Mouse (Mus musculus): ENCODE results near the gene Cwh43. TPM values are rescaled to one million over a fixed set of nuclear protein-coding genes. Genes with fewer than 3 reads are reported as not detected.
A peak's percentile ranks its signal among the peaks of the same experiment; 100 is the strongest.
"Not testable (repeated sequence)": the region's sequence is repeated elsewhere in the genome, so short reads cannot be mapped to it uniquely, and the experiment has no call there.

The Cwh43 gene
- polyA plus RNA-seq, 1 experiment from 2014 or later: 0.09 TPM

DNA sequence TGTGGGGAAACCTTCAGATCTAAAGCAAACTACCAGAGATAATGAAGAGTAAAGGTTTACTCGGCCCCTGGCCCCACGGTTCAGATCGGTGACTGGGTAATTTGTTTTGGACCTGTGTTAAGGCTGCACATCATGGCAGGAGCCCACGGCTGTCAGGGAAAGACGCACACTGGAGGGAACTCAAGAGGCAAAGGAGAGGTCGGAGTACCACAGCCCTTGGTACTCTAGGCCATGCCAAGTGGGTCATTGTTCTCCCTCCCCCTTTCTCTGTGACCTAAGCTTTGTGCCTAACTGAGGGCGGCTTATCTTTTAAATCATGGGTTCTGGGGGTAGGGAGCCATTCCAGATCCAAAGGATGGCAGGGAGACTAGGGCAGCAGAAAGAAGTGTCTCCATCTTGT is 75.5 kb downstream of the Cwh43 start:
- H3K9ac ChIP-seq (ENCODE audit: low read length): no peak overlapping the region
- 84% methylated on average over 7 of the region's 7 CpGs for WGBS
- no peak for DNase-seq (ENCODE audit: low spot score)
- no peak for ATAC-seq (replicated peaks; ENCODE audit: low FRiP score, low TSS enrichment, low read depth)
- no peaks in the 10 kb centered on the region for H3K36me3 ChIP-seq (ENCODE audit: control insufficient read depth, insufficient read depth, low read length)
- no peak overlapping the region for H3K27ac ChIP-seq (ENCODE audit: low read depth)
- no peak overlapping the region for H3K4me2 ChIP-seq (ENCODE audit: low read length)
- no peaks in the 10 kb centered on the region for H3K27me3 ChIP-seq (replicated peaks; ENCODE audit: control insufficient read depth, insufficient read depth, low read length)
- H3K9me3 ChIP-seq (ENCODE audit: control insufficient read depth, low read length): no peaks in the 10 kb centered on the region
- H3K4me3 ChIP-seq (ENCODE audit: low read depth, low read length): no peak overlapping the region
- no peaks in the 10 kb centered on the region for H3K4me1 ChIP-seq (replicated peaks; ENCODE audit: control insufficient read depth, insufficient read depth, low read length)

DNA sequence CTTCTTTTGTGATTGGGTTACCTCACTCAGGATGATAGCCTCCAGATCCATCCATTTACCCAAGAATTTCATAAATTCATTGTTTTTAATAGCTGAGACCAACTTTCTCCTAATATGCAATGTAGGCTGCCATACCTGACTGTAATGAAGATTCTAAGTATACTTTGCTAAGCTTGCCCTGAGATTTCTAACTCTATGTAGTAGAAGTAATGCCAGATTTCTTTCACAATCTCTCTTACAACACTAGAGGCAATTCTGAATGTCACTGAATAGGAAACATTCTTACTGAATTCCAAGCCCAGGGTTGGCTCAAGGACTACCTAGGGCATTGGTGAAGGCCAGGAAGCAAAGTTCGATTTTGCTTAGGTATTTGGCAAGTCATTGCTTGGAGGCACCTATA is 76.5 kb downstream of the Cwh43 start:
- ATAC-seq (replicated peaks; ENCODE audit: low FRiP score, low TSS enrichment, low read depth); H3K9ac ChIP-seq (ENCODE audit: low read length); DNase-seq (ENCODE audit: low spot score); H3K27ac ChIP-seq (ENCODE audit: low read depth); H3K27me3 ChIP-seq (replicated peaks; ENCODE audit: control insufficient read depth, insufficient read depth, low read length); H3K9me3 ChIP-seq (ENCODE audit: control insufficient read depth, low read length); H3K4me3 ChIP-seq (ENCODE audit: low read depth, low read length); H3K36me3 ChIP-seq (ENCODE audit: control insufficient read depth, insufficient read depth, low read length); H3K4me1 ChIP-seq (replicated peaks; ENCODE audit: control insufficient read depth, insufficient read depth, low read length); H3K4me2 ChIP-seq (ENCODE audit: low read length): not testable (repeated sequence)
- 75% methylated on average over 1 of the region's 1 CpGs for WGBS

DNA sequence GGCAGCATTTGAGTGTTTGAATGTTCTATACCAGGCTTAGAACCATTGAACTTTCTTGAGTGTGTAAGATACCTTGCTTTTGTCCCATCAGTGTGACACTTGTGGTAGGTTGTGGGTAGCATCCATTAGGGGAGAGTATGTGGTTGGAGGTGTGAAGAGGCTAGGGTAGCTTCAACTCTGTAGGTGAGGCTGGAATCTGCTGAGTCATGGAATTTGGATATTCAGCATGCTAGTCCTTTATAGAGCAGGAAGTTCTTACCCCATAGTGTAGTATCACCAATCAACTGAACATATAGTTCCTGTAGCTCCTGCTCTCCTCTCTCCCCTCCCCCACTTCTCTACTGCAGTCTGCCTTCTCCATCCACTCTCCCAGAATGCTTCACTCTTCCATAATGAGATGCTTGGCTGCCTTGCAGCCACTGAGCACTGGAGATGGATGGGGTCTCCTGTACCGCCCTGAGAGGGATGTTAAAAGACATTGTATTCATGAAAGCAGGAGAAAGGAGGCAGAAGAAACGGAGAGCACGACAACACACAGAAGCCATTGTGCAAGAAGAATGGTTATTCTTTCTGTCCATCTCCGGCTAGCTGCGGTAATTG is 78.2 kb downstream of the Cwh43 start:
- Histone ChIP-seq H3K27me3 (replicated peaks; ENCODE audit: control insufficient read depth, insufficient read depth, low read length) (no peaks in the 10 kb centered on the region), H3K9ac (ENCODE audit: low read length) (no peak overlapping the region), H3K4me2 (ENCODE audit: low read length) (no peak overlapping the region), H3K27ac (ENCODE audit: low read depth) (no peak overlapping the region), H3K36me3 (ENCODE audit: control insufficient read depth, insufficient read depth, low read length) (no peaks in the 10 kb centered on the region), H3K4me1 (replicated peaks; ENCODE audit: control insufficient read depth, insufficient read depth, low read length) (no peaks in the 10 kb centered on the region), H3K9me3 (ENCODE audit: control insufficient read depth, low read length) (no peaks in the 10 kb centered on the region), H3K4me3 (ENCODE audit: low read depth, low read length) (no peak overlapping the region)
- WGBS: 71% methylated on average over 5 of the region's 5 CpGs
- no peak for DNase-seq (ENCODE audit: low spot score)
- no peak for ATAC-seq (replicated peaks; ENCODE audit: low FRiP score, low TSS enrichment, low read depth)

GRCm38 (mm10) chr5:73486451-73486850 is 80.6 kb downstream of the Cwh43 start:
- Histone ChIP-seq H3K36me3 (ENCODE audit: control insufficient read depth, insufficient read depth, low read length) (no peaks in the 10 kb centered on the region), H3K4me2 (ENCODE audit: low read length) (no peak overlapping the region), H3K9ac (ENCODE audit: low read length) (no peak overlapping the region), H3K9me3 (ENCODE audit: control insufficient read depth, low read length) (no peaks in the 10 kb centered on the region), H3K27me3 (replicated peaks; ENCODE audit: control insufficient read depth, insufficient read depth, low read length) (no peaks in the 10 kb centered on the region), H3K4me1 (replicated peaks; ENCODE audit: control insufficient read depth, insufficient read depth, low read length) (peaks cover 5% of the 10 kb centered on the region; the same call in 1 of the 2 replicates), H3K27ac (ENCODE audit: low read depth) (no peak overlapping the region), H3K4me3 (ENCODE audit: low read depth, low read length) (no peak overlapping the region)
- WGBS: 68% methylated on average over 4 of the region's 4 CpGs
- DNase-seq (ENCODE audit: low spot score): no peak
- ATAC-seq (replicated peaks; ENCODE audit: low FRiP score, low TSS enrichment, low read depth): no peak

GRCm38 (mm10) chr5:73489915-73490314 is 84.0 kb downstream of the Cwh43 start:
- DNase-seq (ENCODE audit: low spot score): no peak

GRCm38 (mm10) chr5:73490596-73491073 is 84.8 kb downstream of the Cwh43 start:
- DNase-seq (ENCODE audit: low spot score) (peak; percentile 98), ATAC-seq (replicated peaks; ENCODE audit: low FRiP score, low TSS enrichment, low read depth) (peak; percentile 98)
- Histone ChIP-seq H3K9ac (ENCODE audit: low read length) (peak overlapping the region; percentile 66), H3K36me3 (ENCODE audit: control insufficient read depth, insufficient read depth, low read length) (no peaks in the 10 kb centered on the region), H3K27ac (ENCODE audit: low read depth) (peak overlapping the region; percentile 90), H3K4me3 (ENCODE audit: low read depth, low read length) (peak overlapping the region; percentile 79), H3K27me3 (replicated peaks; ENCODE audit: control insufficient read depth, insufficient read depth, low read length) (no peaks in the 10 kb centered on the region), H3K9me3 (ENCODE audit: control insufficient read depth, low read length) (no peaks in the 10 kb centered on the region), H3K4me1 (replicated peaks; ENCODE audit: control insufficient read depth, insufficient read depth, low read length) (peaks cover 11% of the 10 kb centered on the region), H3K4me2 (ENCODE audit: low read length) (peak overlapping the region; percentile 89)
- WGBS: under 1% methylated on average over 37 of the region's 37 CpGs

More at GRCm38 (mm10) chr5:73489915-73490314, 84.0 kb downstream of the Cwh43 start:
- Histone ChIP-seq H3K27me3 (replicated peaks; ENCODE audit: control insufficient read depth, insufficient read depth, low read length) (no peaks in the 10 kb centered on the region), H3K4me1 (replicated peaks; ENCODE audit: control insufficient read depth, insufficient read depth, low read length) (peaks cover 11% of the 10 kb centered on the region), H3K27ac (ENCODE audit: low read depth) (peak overlapping the region; percentile 78), H3K36me3 (ENCODE audit: control insufficient read depth, insufficient read depth, low read length) (no peaks in the 10 kb centered on the region), H3K4me3 (ENCODE audit: low read depth, low read length) (peak overlapping the region; percentile 79), H3K9ac (ENCODE audit: low read length) (peak overlapping the region; percentile 57), H3K4me2 (ENCODE audit: low read length) (peak overlapping the region; percentile 51), H3K9me3 (ENCODE audit: control insufficient read depth, low read length) (no peaks in the 10 kb centered on the region)
- no peak for ATAC-seq (replicated peaks; ENCODE audit: low FRiP score, low TSS enrichment, low read depth)
- 3% methylated on average over 14 of the region's 14 CpGs for WGBS

GRCm38 (mm10) chr5:73491074-73491836 is 85.4 kb downstream of the Cwh43 start:
- WGBS: 2% methylated on average over 70 of the region's 70 CpGs
- ATAC-seq (replicated peaks; ENCODE audit: low FRiP score, low TSS enrichment, low read depth) (peak; percentile 69), DNase-seq (ENCODE audit: low spot score) (no peak)
- no peaks in the 10 kb centered on the region for H3K36me3 ChIP-seq (ENCODE audit: control insufficient read depth, insufficient read depth, low read length)
- no peaks in the 10 kb centered on the region for H3K27me3 ChIP-seq (replicated peaks; ENCODE audit: control insufficient read depth, insufficient read depth, low read length)
- peak overlapping the region; percentile 66 for H3K9ac ChIP-seq (ENCODE audit: low read length)
- H3K4me3 ChIP-seq (ENCODE audit: low read depth, low read length): peak overlapping the region; percentile 79
- no peaks in the 10 kb centered on the region for H3K9me3 ChIP-seq (ENCODE audit: control insufficient read depth, low read length)
- peak overlapping the region; percentile 90 for H3K27ac ChIP-seq (ENCODE audit: low read depth)
- peaks cover 11% of the 10 kb centered on the region for H3K4me1 ChIP-seq (replicated peaks; ENCODE audit: control insufficient read depth, insufficient read depth, low read length)
- H3K4me2 ChIP-seq (ENCODE audit: low read length): peak overlapping the region; percentile 89

DNA sequence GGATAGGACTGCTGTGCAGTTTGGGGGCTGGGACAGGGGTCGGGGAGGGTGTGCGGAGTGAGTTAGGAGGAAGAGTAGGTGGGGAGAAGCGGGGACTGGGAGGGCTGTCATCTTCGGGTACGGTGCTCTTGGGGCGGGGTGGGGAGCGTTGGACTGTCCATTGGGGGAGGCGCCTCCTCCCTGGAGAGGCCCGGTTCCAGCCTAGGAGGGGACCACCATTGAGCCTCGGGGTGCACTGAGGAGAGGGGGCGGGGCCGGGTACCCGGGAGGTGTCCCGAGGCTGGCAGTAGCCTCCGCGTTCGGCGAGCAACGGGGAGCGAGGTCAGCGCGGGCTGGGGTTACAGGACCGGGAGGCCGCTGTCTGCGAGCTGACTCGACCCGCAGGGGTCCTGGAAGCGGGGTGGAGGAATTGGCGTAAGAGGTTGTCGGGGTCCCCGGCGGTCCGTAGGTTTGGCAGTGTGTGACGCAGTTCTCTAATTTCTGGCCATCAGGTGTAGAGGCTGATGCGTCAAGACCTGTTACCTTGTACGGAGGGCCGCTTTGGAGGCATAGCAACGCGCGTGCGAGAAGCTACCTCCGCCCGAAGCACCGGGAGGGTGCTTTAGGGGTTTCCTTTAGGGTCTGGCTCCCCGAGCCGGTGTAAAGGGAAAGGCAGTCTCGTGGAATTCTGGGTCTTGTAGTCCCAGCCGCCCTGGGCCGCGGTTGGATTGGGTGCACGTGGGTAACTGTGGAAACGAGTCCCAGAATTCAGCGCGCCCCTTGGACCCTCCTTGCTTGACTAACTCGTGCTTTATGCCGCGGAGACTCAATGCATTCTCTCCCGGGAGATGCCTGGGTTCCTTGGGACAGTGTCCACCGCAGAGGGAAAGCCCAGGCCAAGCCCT is 86.2 kb downstream of the Cwh43 start:
- Histone ChIP-seq H3K4me2 (ENCODE audit: low read length) (peak overlapping the region; percentile 89), H3K27ac (ENCODE audit: low read depth) (peak overlapping the region; percentile 90), H3K27me3 (replicated peaks; ENCODE audit: control insufficient read depth, insufficient read depth, low read length) (no peaks in the 10 kb centered on the region), H3K4me3 (ENCODE audit: low read depth, low read length) (peak overlapping the region; percentile 79), H3K4me1 (replicated peaks; ENCODE audit: control insufficient read depth, insufficient read depth, low read length) (peaks cover 11% of the 10 kb centered on the region), H3K9ac (ENCODE audit: low read length) (peak overlapping the region; percentile 66), H3K9me3 (ENCODE audit: control insufficient read depth, low read length) (no peaks in the 10 kb centered on the region), H3K36me3 (ENCODE audit: control insufficient read depth, insufficient read depth, low read length) (no peaks in the 10 kb centered on the region)
- WGBS: under 1% methylated on average over 58 of the region's 59 CpGs
- peak; percentile 90 for DNase-seq (ENCODE audit: low spot score)
- peak; percentile 70 for ATAC-seq (replicated peaks; ENCODE audit: low FRiP score, low TSS enrichment, low read depth)

Measured in intestine, embryonic 14.5 days (tissue).